Mouse (Mus musculus): ENCODE measurements around the gene Itpr2. TPM values are rescaled to one million over a fixed set of nuclear protein-coding genes. Genes with fewer than 3 reads are reported as not detected.
"Not testable (repeated sequence)": the region's sequence is repeated elsewhere in the genome, so short reads cannot be mapped to it uniquely, and the experiment has no call there.

Gene Itpr2
- polyA plus RNA-seq, 1 experiment from 2014 or later = 10.2 TPM

- no peak overlapping the region for H3K9ac ChIP-seq
- no peaks in the 10 kb centered on the region for H3K27me3 ChIP-seq
- peaks cover 5% of the 10 kb centered on the region; the same call in 1 of the 2 replicates for H3K4me1 ChIP-seq
- H3K27ac ChIP-seq = no peak overlapping the region
- H3K4me3 ChIP-seq = no peak overlapping the region
- H3K36me3 ChIP-seq = no peaks in the 10 kb centered on the region
- ATAC-seq (ENCODE audit: low FRiP score, low read depth) = no peak
- no peaks in the 10 kb centered on the region for H3K9me3 ChIP-seq
- WGBS = 69% methylated on average over 6 of the region's 6 CpGs
- H3K4me2 ChIP-seq (replicated peaks) = no peak overlapping the region
These were observed 20.6 kb downstream of the Itpr2 start for GRCm38 (mm10) chr6:146481441-146481840.

- ATAC-seq (ENCODE audit: low FRiP score, low read depth) = no peak
- Histone ChIP-seq H3K9ac (no peak overlapping the region), H3K4me1 (peaks cover 5% of the 10 kb centered on the region; the same call in 1 of the 2 replicates), H3K36me3 (no peaks in the 10 kb centered on the region), H3K4me3 (no peak overlapping the region), H3K27ac (no peak overlapping the region), H3K27me3 (no peaks in the 10 kb centered on the region), H3K9me3 (no peaks in the 10 kb centered on the region), H3K4me2 (replicated peaks) (no peak overlapping the region)
- WGBS = 66% methylated on average over 3 of the region's 3 CpGs
These were observed 21.1 kb downstream of the Itpr2 start for GRCm38 (mm10) chr6:146480925-146481324.

- H3K27me3 ChIP-seq = no peaks in the 10 kb centered on the region
- H3K4me3 ChIP-seq = no peak overlapping the region
- H3K9me3 ChIP-seq = no peaks in the 10 kb centered on the region
- no peak for ATAC-seq (ENCODE audit: low FRiP score, low read depth)
- H3K27ac ChIP-seq = no peak overlapping the region
- H3K9ac ChIP-seq = no peak overlapping the region
- peaks cover 5% of the 10 kb centered on the region; the same call in 1 of the 2 replicates for H3K4me1 ChIP-seq
- no peaks in the 10 kb centered on the region for H3K36me3 ChIP-seq
- no peak overlapping the region for H3K4me2 ChIP-seq (replicated peaks)
- 82% methylated on average over 5 of the region's 5 CpGs for WGBS
These were observed 22.9 kb downstream of the Itpr2 start for GRCm38 (mm10) chr6:146478888-146479683.

GRCm38 (mm10) chr6:146476865-146477264 is 25.2 kb downstream of the Itpr2 start:
- Histone ChIP-seq H3K9ac (no peak overlapping the region), H3K4me3 (no peak overlapping the region), H3K4me1 (peaks cover 7% of the 10 kb centered on the region; the same call in 1 of the 2 replicates), H3K4me2 (replicated peaks) (no peak overlapping the region), H3K27ac (no peak overlapping the region), H3K27me3 (no peaks in the 10 kb centered on the region), H3K36me3 (no peaks in the 10 kb centered on the region), H3K9me3 (no peaks in the 10 kb centered on the region)
- ATAC-seq (ENCODE audit: low FRiP score, low read depth) = no peak
- 63% methylated on average over 1 of the region's 1 CpGs for WGBS

- 83% methylated on average over 4 of the region's 4 CpGs for WGBS
- 0 out of 2 replicates have a peak, but pooled peaks cover 2% of the 10 kb centered on the region for H3K4me1 ChIP-seq
- no peak overlapping the region for H3K9ac ChIP-seq
- H3K27me3 ChIP-seq = no peaks in the 10 kb centered on the region
- no peak overlapping the region for H3K4me3 ChIP-seq
- no peaks in the 10 kb centered on the region for H3K36me3 ChIP-seq
- no peak overlapping the region for H3K27ac ChIP-seq
- ATAC-seq (ENCODE audit: low FRiP score, low read depth) = no peak
- no peaks in the 10 kb centered on the region for H3K9me3 ChIP-seq
- H3K4me2 ChIP-seq (replicated peaks) = no peak overlapping the region
These were observed 27.9 kb downstream of the Itpr2 start for GRCm38 (mm10) chr6:146474166-146474565.

- ATAC-seq (ENCODE audit: low FRiP score, low read depth) = no peak
- Histone ChIP-seq H3K4me3 (no peak overlapping the region), H3K36me3 (no peaks in the 10 kb centered on the region), H3K27ac (no peak overlapping the region), H3K9ac (no peak overlapping the region), H3K9me3 (no peaks in the 10 kb centered on the region), H3K4me1 (peaks cover 5% of the 10 kb centered on the region), H3K27me3 (no peaks in the 10 kb centered on the region), H3K4me2 (replicated peaks) (no peak overlapping the region)
- WGBS = 64% methylated on average over 6 of the region's 6 CpGs
These were observed 28.6 kb downstream of the Itpr2 start for GRCm38 (mm10) chr6:146473216-146473955.

- H3K36me3 ChIP-seq = no peaks in the 10 kb centered on the region
- no peaks in the 10 kb centered on the region for H3K27me3 ChIP-seq
- no peak overlapping the region for H3K4me2 ChIP-seq (replicated peaks)
- H3K9ac ChIP-seq = no peak overlapping the region
- no peak for ATAC-seq (ENCODE audit: low FRiP score, low read depth)
- no peak overlapping the region for H3K4me3 ChIP-seq
- H3K27ac ChIP-seq = no peak overlapping the region
- peaks cover 3% of the 10 kb centered on the region; the same call in 1 of the 2 replicates for H3K9me3 ChIP-seq
- peaks cover 9% of the 10 kb centered on the region for H3K4me1 ChIP-seq
- WGBS = 71% methylated on average over 4 of the region's 4 CpGs
These were observed 31.6 kb downstream of the Itpr2 start for GRCm38 (mm10) chr6:146470378-146470777.

GRCm38 (mm10) chr6:146469936-146470335 is 32.1 kb downstream of the Itpr2 start:
- Histone ChIP-seq H3K27ac (no peak overlapping the region), H3K4me1 (peaks cover 9% of the 10 kb centered on the region), H3K4me2 (replicated peaks) (no peak overlapping the region), H3K4me3 (no peak overlapping the region), H3K36me3 (no peaks in the 10 kb centered on the region), H3K9ac (no peak overlapping the region), H3K27me3 (no peaks in the 10 kb centered on the region), H3K9me3 (peaks cover 3% of the 10 kb centered on the region; the same call in 1 of the 2 replicates)
- ATAC-seq (ENCODE audit: low FRiP score, low read depth) = no peak
- WGBS = 76% methylated on average over 2 of the region's 2 CpGs

- WGBS = 54% methylated on average over 8 of the region's 8 CpGs
- no peak overlapping the region for H3K4me2 ChIP-seq (replicated peaks)
- H3K4me1 ChIP-seq = peaks cover 7% of the 10 kb centered on the region
- no peak overlapping the region for H3K9ac ChIP-seq
- peak overlapping the region; percentile 48; the same call in 1 of the 2 replicates for H3K27ac ChIP-seq
- no peak for ATAC-seq (ENCODE audit: low FRiP score, low read depth)
- no peak overlapping the region for H3K4me3 ChIP-seq
- no peaks in the 10 kb centered on the region for H3K36me3 ChIP-seq
- H3K9me3 ChIP-seq = peaks cover 3% of the 10 kb centered on the region; the same call in 1 of the 2 replicates
- no peaks in the 10 kb centered on the region for H3K27me3 ChIP-seq
These were observed 33.7 kb downstream of the Itpr2 start for GRCm38 (mm10) chr6:146468361-146468760.

- H3K4me3 ChIP-seq; ATAC-seq (ENCODE audit: low FRiP score, low read depth); H3K4me2 ChIP-seq (replicated peaks); H3K27ac ChIP-seq; H3K9me3 ChIP-seq; H3K9ac ChIP-seq; H3K27me3 ChIP-seq; H3K4me1 ChIP-seq; H3K36me3 ChIP-seq: not testable (repeated sequence)
- WGBS = 95% methylated on average over 2 of the region's 2 CpGs
These were observed 37.4 kb downstream of the Itpr2 start for GRCm38 (mm10) chr6:146464645-146465042.

GRCm38 (mm10) chr6:146464014-146464644 is 37.9 kb downstream of the Itpr2 start:
- Histone ChIP-seq H3K9ac (no peak overlapping the region), H3K27me3 (no peaks in the 10 kb centered on the region), H3K4me3 (no peak overlapping the region), H3K4me2 (replicated peaks) (no peak overlapping the region), H3K9me3 (peaks cover 3% of the 10 kb centered on the region; the same call in 1 of the 2 replicates), H3K36me3 (no peaks in the 10 kb centered on the region), H3K27ac (no peak overlapping the region), H3K4me1 (peaks cover 7% of the 10 kb centered on the region)
- 64% methylated on average over 8 of the region's 8 CpGs for WGBS
- ATAC-seq (ENCODE audit: low FRiP score, low read depth) = no peak

GRCm38 (mm10) chr6:146460936-146461335 is 41.1 kb downstream of the Itpr2 start:
- H3K27ac ChIP-seq = no peak overlapping the region

More at GRCm38 (mm10) chr6:146460936-146461335, 41.1 kb downstream of the Itpr2 start:
- H3K9me3 ChIP-seq = no peaks in the 10 kb centered on the region
- H3K4me2 ChIP-seq (replicated peaks) = no peak overlapping the region
- no peak overlapping the region for H3K9ac ChIP-seq
- no peaks in the 10 kb centered on the region for H3K4me1 ChIP-seq
- WGBS = 60% methylated on average over 8 of the region's 8 CpGs
- no peaks in the 10 kb centered on the region for H3K36me3 ChIP-seq
- H3K27me3 ChIP-seq = no peaks in the 10 kb centered on the region; the same call in 1 of the 2 replicates
- no peak for ATAC-seq (ENCODE audit: low FRiP score, low read depth)
- H3K4me3 ChIP-seq = no peak overlapping the region

Data from limb, embryonic 13.5 days (tissue).